Mouse (Mus musculus) bone marrow macrophage, adult 2 months (primary cell): ENCODE results near the gene Lrrc8c. TPM values are rescaled to one million over a fixed set of nuclear protein-coding genes. Genes with fewer than 3 reads are reported as not detected.

ENCODE experiments used
- H3K27ac ChIP-seq: 2 replicates; pipeline ENCODE4 v1.5.1; 2012; ENCODE audit warnings: low read depth, low read length; ENCODE audit not compliant: insufficient read depth
- H3K4me1 ChIP-seq: 2 replicates; pipeline ENCODE4 v1.6.1; 2012; ENCODE audit warnings: low read length; ENCODE audit not compliant: control insufficient read depth, insufficient read depth
- H3K4me3 ChIP-seq: 2 replicates; pipeline ENCODE4 v1.5.1; 2012; ENCODE audit warnings: mild to moderate bottlenecking, low read length, moderate library complexity; ENCODE audit not compliant: insufficient read depth
- CTCF ChIP-seq: IDR thresholded peaks from 2 replicates; pipeline ENCODE4 v1.5.1; 2012; ENCODE audit warnings: low read depth, mild to moderate bottlenecking, low read length, moderate library complexity
- POLR2A ChIP-seq: IDR thresholded peaks from 2 replicates; pipeline ENCODE4 v1.6.1; 2012; ENCODE audit warnings: mild to moderate bottlenecking, low read depth, low read length, borderline replicate concordance
- polyA plus RNA-seq: library from polyadenylated mRNA; stranded (reverse); fragments of >200 nt; gene quantifications from 2 replicates; pipeline ENCODE4 v1.2.4, GENCODE M21; 2012; ENCODE audit not compliant: missing spikeins, insufficient read depth, insufficient read length

The Lrrc8c gene
- 9.6 and 12.1 TPM in 2 replicates for polyA plus RNA-seq

DNA sequence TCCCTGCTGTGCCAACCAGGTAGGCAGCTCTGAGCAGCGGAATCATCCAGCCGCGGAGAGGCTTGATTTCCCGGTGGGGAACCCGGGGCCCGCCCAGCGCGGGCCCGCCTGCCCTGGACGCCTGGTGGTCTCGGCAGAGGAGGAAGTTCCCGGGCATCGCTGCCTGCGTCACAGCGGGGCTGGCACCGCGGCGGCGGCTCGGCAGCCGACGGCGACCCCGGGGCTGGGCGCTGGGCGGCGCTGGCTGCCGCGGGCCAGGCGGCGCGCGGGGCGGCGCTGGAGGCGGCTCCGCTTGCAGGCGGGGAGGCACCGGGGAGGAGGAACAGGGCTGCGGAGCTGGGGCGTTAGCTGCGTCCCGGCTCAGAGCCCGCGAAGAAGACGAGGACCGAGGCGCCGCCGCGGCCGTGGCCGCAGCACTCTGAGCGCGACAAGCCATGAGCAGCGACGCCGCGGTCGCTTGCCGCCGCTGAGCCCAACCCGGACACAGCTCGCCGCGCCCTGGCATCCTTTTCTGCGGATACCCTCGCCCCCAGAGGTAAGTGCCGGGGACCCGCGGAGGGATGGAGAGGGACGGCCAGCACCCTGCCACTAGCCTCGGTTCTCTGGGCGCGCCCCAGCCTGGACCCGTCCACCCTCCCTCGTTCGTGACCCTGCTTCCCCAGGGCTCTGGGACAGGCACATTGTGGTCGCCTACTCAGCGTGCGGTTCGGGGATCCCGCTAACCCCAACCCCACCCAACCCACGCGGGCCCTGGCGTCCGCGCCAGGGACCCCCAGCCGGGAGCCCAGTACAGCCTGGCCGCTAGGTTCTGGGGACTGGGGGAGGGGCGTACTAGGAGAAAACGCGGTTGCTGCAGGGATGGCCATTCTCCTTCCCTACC is at the start of gene Lrrc8c:
Lrrc8c (plus strand) TSS at position 293 of the 880 bp plus-strand sequence.
- Histone ChIP-seq H3K4me3 (peak within 1 kb of the TSS; percentile 69), H3K27ac (peak within 1 kb of the TSS; percentile 36), H3K4me1 (peaks cover 8% of the 10 kb centered on the region)
- TF ChIP-seq POLR2A, result no peak; the same call in 1 of the 2 replicates
- TF ChIP-seq CTCF, result no peak

DNA sequence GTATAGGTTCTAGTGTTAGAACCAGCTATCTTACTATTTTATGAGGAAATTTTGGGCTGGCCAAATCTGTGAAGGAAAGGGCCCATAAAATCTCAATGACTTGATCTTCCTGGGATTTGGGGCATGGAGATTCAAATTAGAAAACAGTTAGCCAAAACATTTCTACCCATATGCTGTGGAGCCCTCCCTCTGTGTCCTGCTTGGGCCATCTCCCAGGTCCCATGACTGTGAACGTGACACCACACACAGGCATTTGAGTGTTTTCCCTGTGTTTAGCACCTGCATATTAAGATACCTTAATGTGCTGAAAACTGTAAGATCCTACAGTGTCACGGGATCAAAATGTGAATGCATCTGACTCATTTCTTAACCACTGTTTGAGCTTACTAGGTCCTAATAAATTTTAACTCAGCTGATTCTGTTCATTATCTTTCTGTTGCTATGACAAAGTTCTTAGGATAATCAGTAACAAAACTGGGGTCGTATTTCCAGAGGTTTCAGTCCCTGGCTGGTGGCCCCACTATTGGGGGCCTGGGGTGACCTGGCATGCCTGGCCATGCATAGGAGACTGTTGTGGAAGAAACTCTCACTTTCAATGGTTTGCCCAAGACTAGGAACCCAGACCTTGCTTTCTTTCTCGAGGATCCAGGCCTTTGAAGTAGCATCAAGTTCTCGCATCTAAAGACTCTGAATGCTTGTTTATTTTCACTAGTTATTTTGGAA is 46.0 kb upstream of the Lrrc8c start:
- TF ChIP-seq POLR2A, result no peak
- no peak for TF ChIP-seq CTCF
- Histone ChIP-seq H3K4me1 (peaks cover 6% of the 10 kb centered on the region), H3K27ac (no peak overlapping the region), H3K4me3 (no peak overlapping the region)

DNA sequence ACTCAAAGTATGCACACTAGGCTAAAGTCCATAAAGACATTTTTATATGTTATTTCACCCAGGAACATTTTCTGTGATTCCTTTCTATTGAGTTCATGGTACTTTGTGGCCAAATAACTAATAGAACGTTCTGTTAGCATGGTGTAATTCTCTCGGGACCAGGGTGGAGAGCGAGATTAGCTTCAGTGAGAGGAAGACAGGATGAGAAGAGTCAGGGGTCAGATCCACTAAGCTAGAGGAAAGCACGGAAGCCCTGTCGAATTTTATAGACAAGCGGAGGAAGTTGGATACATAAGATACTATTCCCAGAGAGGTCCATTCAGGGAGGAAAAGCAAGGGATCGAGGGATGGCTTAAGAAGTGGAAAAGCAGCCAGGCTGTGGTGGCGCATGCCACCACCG is 41.7 kb upstream of the Lrrc8c start:
- TF ChIP-seq CTCF (no peak), POLR2A (no peak)
- Histone ChIP-seq H3K27ac (no peak overlapping the region), H3K4me1 (no peaks in the 10 kb centered on the region), H3K4me3 (no peak overlapping the region)

DNA sequence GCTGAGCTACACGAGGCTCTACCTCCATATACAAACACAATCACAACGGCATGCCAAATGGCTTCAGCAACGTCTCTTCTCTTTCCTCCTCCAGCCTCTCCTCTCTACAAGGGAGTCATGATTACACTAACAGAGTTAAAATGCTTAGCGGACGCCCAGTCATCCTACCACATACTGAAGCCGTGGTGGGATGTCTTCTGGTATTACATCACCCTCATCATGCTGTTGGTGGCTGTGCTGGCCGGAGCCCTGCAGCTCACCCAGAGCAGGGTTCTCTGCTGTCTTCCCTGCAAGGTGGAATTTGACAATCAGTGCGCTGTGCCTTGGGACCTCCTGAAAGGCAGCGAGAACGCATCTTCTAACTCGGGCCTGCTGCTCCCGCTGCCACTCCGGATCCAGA is 39.5 kb upstream of the Lrrc8c start:
- no peak overlapping the region for H3K27ac ChIP-seq
- H3K4me1 ChIP-seq, result no peaks in the 10 kb centered on the region
- TF ChIP-seq CTCF, result no peak
- no peak for TF ChIP-seq POLR2A
- no peak overlapping the region for H3K4me3 ChIP-seq

DNA sequence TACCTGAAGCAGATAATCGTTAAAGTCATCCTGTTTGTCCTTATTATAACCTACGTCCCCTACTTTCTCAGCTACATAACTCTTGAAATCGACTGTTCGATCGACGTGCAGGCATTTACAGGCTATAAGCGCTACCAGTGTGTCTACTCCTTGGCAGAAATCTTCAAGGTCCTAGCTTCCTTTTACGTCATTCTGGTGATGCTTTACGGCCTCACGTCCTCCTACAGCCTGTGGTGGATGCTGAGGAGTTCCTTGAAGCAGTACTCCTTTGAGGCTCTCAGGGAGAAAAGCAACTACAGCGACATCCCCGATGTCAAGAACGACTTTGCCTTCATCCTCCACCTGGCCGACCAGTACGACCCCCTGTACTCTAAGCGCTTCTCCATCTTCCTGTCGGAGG is 38.6 kb upstream of the Lrrc8c start:
- TF ChIP-seq POLR2A (no peak), CTCF (no peak)
- Histone ChIP-seq H3K27ac (no peak overlapping the region), H3K4me1 (no peaks in the 10 kb centered on the region), H3K4me3 (no peak overlapping the region)

DNA sequence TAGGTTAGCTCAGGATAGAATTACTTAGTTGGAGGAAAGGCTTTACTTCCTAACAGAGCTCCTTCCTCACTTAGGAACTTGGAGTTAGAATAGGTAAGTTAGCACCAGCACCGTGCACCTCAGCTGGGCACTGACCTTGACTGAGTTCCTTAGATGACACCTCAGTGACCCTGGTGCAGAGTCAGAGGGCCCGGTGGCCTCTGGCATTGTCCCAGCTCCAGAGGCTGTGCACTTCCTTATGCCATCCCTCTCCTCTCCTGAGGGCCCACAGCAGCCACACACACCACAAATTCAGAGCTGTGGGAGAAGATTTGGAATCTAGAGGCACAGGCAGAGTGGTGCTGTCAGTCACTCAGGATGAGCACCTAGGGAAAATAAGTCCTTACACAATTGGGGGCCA is 35.6 kb upstream of the Lrrc8c start:
- Histone ChIP-seq H3K27ac (no peak overlapping the region), H3K4me3 (no peak overlapping the region), H3K4me1 (no peaks in the 10 kb centered on the region)
- TF ChIP-seq CTCF (no peak), POLR2A (no peak)

DNA sequence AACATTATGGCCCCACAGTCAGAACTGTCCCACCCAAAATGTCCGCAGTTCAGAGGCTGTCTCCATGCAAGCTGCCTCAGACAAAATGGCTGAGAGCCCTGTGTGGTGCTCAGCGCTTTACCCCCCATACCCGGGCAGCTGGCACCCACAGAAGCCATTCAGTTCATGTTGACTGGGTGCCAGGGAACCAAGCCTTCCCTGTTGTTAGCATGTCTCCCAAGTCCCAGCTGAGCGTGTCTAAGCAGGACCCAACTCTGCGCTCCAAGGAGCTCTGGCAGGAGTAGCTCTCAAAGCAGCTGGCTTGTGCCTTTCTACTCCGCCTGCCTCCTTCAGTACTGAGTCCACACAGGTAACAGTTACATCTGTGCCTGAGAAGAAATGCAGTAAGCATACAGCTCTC is 34.9 kb upstream of the Lrrc8c start:
- no peak overlapping the region for H3K27ac ChIP-seq
- H3K4me3 ChIP-seq, result no peak overlapping the region
- H3K4me1 ChIP-seq, result no peaks in the 10 kb centered on the region
- no peak for TF ChIP-seq CTCF
- no peak for TF ChIP-seq POLR2A

DNA sequence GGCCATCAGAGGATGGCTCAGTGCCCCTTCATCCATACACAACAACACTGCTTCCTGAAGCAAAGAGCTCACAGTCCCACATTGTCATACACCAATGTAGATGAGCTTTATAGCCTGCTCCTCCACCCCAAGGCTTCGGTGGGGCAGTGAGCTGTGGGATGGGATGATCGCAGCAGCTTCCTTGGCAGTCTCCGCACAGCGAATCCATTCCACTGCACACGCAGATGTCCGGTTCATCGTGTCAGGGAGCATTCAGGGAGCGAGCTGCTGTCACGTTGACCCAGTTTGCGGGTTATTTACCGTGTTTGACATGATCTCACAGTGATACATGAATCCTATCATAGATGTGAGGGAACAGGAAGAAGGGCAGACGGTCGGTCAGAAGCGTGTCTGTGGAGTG is 34.3 kb upstream of the Lrrc8c start:
- Histone ChIP-seq H3K27ac (no peak overlapping the region), H3K4me1 (no peaks in the 10 kb centered on the region), H3K4me3 (no peak overlapping the region)
- TF ChIP-seq POLR2A (no peak), CTCF (no peak)

DNA sequence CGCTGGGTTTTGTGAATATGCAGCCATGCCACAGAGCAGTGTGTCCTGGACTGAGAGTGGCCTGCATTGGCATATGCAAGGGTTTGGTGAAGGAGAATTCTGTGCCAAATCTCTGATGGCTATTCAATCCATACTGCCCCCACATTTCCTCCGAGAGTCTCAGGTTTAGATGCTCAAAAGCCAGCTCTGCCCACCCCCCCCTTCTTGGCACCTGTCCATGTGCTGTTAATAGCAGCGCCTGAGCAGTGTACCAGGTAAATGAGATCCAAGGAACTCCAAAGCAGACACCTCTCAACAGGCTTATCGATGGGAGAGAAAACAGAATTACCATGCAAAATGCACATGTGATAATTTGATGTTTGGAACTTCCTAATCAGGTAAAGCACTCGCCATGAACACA is 29.0 kb upstream of the Lrrc8c start:
- no peak overlapping the region for H3K4me3 ChIP-seq
- TF ChIP-seq CTCF (no peak), POLR2A (no peak)
- H3K4me1 ChIP-seq, result peaks cover 2% of the 10 kb centered on the region; the same call in 1 of the 2 replicates
- H3K27ac ChIP-seq, result no peak overlapping the region

DNA sequence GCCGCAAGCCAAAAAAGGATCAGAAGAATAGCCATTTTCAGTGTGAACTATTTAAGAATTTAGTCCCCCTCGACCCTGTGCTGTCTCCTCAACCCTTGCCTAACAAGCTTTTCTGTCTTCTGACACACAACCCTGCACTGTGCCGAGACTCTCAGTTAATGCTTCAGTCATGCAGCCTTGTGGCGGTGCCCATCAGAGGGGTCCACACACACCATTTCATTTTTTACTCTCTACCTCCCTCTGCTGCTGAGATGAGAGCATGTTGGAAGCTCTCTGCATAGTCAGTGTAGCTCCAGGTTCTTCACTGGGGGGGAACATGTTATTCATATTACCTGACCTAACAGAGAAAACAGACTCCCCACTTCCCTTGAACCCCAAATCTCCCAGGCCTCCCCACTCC is 27.8 kb upstream of the Lrrc8c start:
- TF ChIP-seq CTCF, result no peak
- no peak for TF ChIP-seq POLR2A
- H3K4me1 ChIP-seq, result peaks cover 10% of the 10 kb centered on the region
- no peak overlapping the region for H3K27ac ChIP-seq
- no peak overlapping the region for H3K4me3 ChIP-seq
